Mouse (Mus musculus): Measurements from ENCODE around the gene Mcts2. TPM values are rescaled to one million over a fixed set of nuclear protein-coding genes. Genes with fewer than 3 reads are reported as not detected.
"Not testable (repeated sequence)": the region's sequence is repeated elsewhere in the genome, so short reads cannot be mapped to it uniquely, and the experiment has no call there.

The Mcts2 gene
- polyA plus RNA-seq, 1 experiment from 2014 or later: 25.6 TPM

DNA sequence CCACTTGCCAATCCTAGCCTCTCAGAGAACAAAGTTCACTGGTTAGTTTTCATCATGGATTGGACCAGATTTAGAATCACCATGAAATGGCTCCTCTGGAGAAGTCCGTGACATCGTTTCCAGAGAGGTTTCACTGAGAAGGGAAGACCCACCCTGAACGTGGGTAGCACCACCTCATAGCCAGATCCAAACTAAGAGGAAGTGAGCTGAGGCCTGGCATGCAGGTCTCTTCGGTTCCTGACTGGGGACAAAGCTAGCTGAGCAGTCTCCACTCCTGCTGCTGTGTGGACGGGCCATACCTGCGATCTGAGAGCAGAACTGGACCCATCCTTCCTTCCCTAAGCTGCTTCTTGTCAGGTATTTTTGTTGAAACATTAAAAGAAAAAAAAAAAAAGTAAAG, 25.7 kb upstream of the Mcts2 start:
- no peak overlapping the region for H3K4me3 ChIP-seq (ENCODE audit: control insufficient read depth in 1 of 2, insufficient read depth in 1 of 2, low read depth in 1 of 2, low read length in 2 of 2)
- H3K4me1 ChIP-seq (ENCODE audit: control insufficient read depth in 2 of 2, insufficient read depth in 2 of 2, low read length in 2 of 2): no peaks in the 10 kb centered on the region
- H3K4me2 ChIP-seq (ENCODE audit: low read length): no peak overlapping the region
- no peak overlapping the region for H3K9ac ChIP-seq (ENCODE audit: low read length)
- H3K9me3 ChIP-seq (ENCODE audit: control insufficient read depth, low read length): no peaks in the 10 kb centered on the region
- ATAC-seq (ENCODE audit: insufficient number of reproducible peaks, insufficient read depth, low FRiP score, low read depth): no peak
- 65% methylated on average over 6 of the region's 6 CpGs for WGBS
- no peak overlapping the region for H3K27ac ChIP-seq (replicated peaks in 1 of 2; ENCODE audit: control insufficient read depth in 1 of 2, insufficient read depth in 1 of 2, low read depth in 2 of 2, low read length in 2 of 2)
- no peaks in the 10 kb centered on the region for H3K36me3 ChIP-seq (ENCODE audit: control insufficient read depth, insufficient read depth, low read length)
- H3K27me3 ChIP-seq (ENCODE audit: control insufficient read depth, insufficient read depth, low read length): no peaks in the 10 kb centered on the region

DNA sequence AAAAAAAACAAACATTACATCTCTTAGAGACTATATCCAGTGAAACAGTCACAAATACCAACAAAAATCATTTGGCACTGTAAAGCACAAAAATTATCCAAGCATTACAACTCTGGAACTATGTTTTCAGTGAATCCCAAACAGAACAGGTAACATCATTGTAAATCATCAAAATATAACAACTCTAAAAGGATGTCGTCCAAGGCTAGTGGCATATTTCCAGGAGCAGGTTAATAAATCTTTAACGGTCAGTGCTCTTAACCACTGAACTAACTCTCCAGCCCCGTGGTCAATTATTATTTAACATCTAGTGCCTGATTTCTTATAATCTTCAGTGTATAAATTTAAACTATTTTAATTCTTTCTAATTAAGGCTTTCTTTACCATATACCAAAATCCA, 20.6 kb upstream of the Mcts2 start:
- H3K4me3 ChIP-seq (ENCODE audit: control insufficient read depth in 1 of 2, insufficient read depth in 1 of 2, low read depth in 1 of 2, low read length in 2 of 2); H3K27me3 ChIP-seq (ENCODE audit: control insufficient read depth, insufficient read depth, low read length); H3K9me3 ChIP-seq (ENCODE audit: control insufficient read depth, low read length); H3K4me2 ChIP-seq (ENCODE audit: low read length); H3K9ac ChIP-seq (ENCODE audit: low read length); H3K27ac ChIP-seq (replicated peaks in 1 of 2; ENCODE audit: control insufficient read depth in 1 of 2, insufficient read depth in 1 of 2, low read depth in 2 of 2, low read length in 2 of 2); H3K36me3 ChIP-seq (ENCODE audit: control insufficient read depth, insufficient read depth, low read length); ATAC-seq (ENCODE audit: insufficient number of reproducible peaks, insufficient read depth, low FRiP score, low read depth): not testable (repeated sequence)
- H3K4me1 ChIP-seq (ENCODE audit: control insufficient read depth in 2 of 2, insufficient read depth in 2 of 2, low read length in 2 of 2): peaks cover 5 to 12% of the 10 kb centered on the region in 2 experiments
- 78% methylated on average over 3 of the region's 3 CpGs for WGBS

DNA sequence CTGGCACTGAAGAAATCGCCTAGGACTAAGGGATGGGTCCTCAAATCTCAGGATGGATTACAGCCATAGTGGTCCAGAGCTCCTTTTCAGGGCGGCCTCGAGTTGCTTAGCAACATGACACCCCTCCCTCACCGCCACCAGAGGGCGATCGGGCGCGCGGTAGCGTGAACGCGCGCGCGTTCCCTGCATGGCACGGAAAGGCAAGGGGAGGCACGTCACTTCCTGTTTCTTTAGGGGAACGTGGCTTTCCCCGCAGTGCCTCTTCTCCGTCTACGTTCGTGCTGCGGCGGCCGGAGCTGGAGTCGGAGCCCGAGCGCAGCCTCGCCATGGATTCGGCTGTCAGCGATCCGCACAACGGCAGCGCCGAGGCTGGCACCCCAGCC, 17.6 kb upstream of the Mcts2 start, which contains the start of gene H13:
H13 (plus strand) TSS at position 206 of the 383 bp plus-strand sequence.
- Histone ChIP-seq H3K4me2 (ENCODE audit: low read length) (peak within 1 kb of the TSS; percentile 89), H3K27me3 (ENCODE audit: control insufficient read depth, insufficient read depth, low read length) (no peaks in the 10 kb centered on the region), H3K27ac (replicated peaks in 1 of 2; ENCODE audit: control insufficient read depth in 1 of 2, insufficient read depth in 1 of 2, low read depth in 2 of 2, low read length in 2 of 2) (peak within 1 kb of the TSS; percentile 88 to 92), H3K9ac (ENCODE audit: low read length) (peak within 1 kb of the TSS; percentile 97), H3K4me1 (ENCODE audit: control insufficient read depth in 2 of 2, insufficient read depth in 2 of 2, low read length in 2 of 2) (peaks cover 15 to 30% of the 10 kb centered on the region in 2 experiments), H3K36me3 (ENCODE audit: control insufficient read depth, insufficient read depth, low read length) (peaks cover 20% of the 10 kb centered on the region), H3K4me3 (ENCODE audit: control insufficient read depth in 1 of 2, insufficient read depth in 1 of 2, low read depth in 1 of 2, low read length in 2 of 2) (peak within 1 kb of the TSS; percentile 84 to 99), H3K9me3 (ENCODE audit: control insufficient read depth, low read length) (no peaks in the 10 kb centered on the region)
- ATAC-seq (ENCODE audit: insufficient number of reproducible peaks, insufficient read depth, low FRiP score, low read depth): peak; percentile 77
- 0% methylated on average over 35 of the region's 35 CpGs for WGBS

DNA sequence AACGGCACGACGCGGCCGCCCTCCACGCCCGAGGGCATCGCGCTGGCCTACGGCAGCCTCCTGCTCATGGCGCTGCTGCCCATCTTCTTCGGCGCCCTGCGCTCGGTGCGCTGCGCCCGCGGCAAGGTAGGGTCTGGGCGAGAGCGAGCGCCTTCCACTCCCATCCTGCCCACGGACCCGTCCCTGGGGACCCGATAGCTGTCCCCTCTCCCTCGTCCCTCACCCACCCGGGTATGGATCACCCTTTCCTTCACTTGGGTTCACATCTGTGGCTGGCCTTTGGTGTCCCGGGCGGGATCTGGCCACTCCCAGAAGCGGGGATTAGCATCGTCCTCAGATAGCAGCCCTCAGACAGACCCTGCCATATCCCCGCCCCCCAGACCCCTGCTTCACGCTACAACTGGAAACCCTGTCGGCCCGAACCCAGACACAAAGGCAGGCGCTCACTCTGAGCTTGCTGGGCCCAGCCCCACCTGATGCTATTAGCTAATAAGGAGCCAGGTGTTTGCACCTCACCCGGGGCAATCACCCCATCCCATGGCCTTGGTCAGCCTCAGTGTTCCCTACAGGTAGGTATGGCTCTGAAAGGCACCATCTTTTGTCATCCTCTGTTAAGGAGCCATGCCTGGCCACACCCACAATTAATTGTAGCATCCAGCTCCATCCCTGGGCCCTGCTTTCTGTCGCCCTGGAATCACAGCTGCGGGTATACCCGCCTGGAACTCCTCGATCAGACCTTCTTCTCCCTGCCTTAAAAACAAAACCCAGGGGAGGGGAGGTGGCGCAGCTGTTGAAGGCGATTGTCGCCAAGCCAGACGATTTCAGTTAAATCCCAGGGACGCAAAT, 17.0 kb upstream of the Mcts2 start:
- Histone ChIP-seq H3K27ac (replicated peaks in 1 of 2; ENCODE audit: control insufficient read depth in 1 of 2, insufficient read depth in 1 of 2, low read depth in 2 of 2, low read length in 2 of 2) (peak overlapping the region; percentile 88 to 92), H3K27me3 (ENCODE audit: control insufficient read depth, insufficient read depth, low read length) (no peaks in the 10 kb centered on the region), H3K4me2 (ENCODE audit: low read length) (peak overlapping the region; percentile 89), H3K4me1 (ENCODE audit: control insufficient read depth in 2 of 2, insufficient read depth in 2 of 2, low read length in 2 of 2) (peaks cover 15 to 35% of the 10 kb centered on the region in 2 experiments), H3K4me3 (ENCODE audit: control insufficient read depth in 1 of 2, insufficient read depth in 1 of 2, low read depth in 1 of 2, low read length in 2 of 2) (peak overlapping the region; percentile 84 to 99), H3K9me3 (ENCODE audit: control insufficient read depth, low read length) (no peaks in the 10 kb centered on the region), H3K36me3 (ENCODE audit: control insufficient read depth, insufficient read depth, low read length) (peaks cover 25% of the 10 kb centered on the region), H3K9ac (ENCODE audit: low read length) (peak overlapping the region; percentile 97)
- WGBS: 1% methylated on average over 46 of the region's 46 CpGs
- ATAC-seq (ENCODE audit: insufficient number of reproducible peaks, insufficient read depth, low FRiP score, low read depth): peak; percentile 43; the same call in 1 of the 2 replicates

DNA sequence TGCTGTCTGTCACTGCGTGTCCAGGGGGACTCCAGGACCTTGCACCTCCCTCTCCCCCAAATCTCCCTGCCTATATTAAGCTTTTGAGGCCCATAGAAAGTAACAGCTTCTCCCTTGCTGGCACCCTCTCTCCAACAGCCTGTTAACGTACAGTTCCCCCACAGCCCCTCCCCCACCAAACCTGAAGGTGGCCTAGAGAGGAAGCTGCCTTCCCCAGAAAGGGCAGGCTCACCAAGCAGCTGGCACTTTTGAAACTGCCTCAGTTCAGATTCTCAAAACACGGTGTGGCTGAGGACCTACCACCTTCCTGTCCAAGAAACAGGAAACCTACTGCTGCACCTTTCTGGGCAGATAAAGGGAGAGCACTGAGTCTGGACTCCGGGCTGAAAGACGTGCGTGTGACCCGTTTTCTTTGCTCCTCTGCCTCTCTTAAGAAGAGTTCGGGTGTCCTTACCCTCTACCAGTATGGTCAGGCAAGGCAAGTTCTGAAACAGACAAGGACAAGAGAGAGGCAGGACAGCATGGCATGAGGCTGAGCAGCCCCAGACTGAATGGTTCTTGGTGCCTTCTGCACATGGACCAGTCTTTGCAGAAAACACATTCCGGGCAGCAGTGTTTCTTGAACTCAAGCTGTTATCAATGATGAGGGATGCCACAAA, 15.7 kb upstream of the Mcts2 start:
- 0 out of 4 replicates have a peak overlapping the region, but pooled peaks of 1 of the 2 experiments have one; percentile 92 for H3K27ac ChIP-seq (replicated peaks in 1 of 2; ENCODE audit: control insufficient read depth in 1 of 2, insufficient read depth in 1 of 2, low read depth in 2 of 2, low read length in 2 of 2)
- peaks cover 15 to 39% of the 10 kb centered on the region in 2 experiments for H3K4me1 ChIP-seq (ENCODE audit: control insufficient read depth in 2 of 2, insufficient read depth in 2 of 2, low read length in 2 of 2)
- no peak for ATAC-seq (ENCODE audit: insufficient number of reproducible peaks, insufficient read depth, low FRiP score, low read depth)
- H3K4me2 ChIP-seq (ENCODE audit: low read length): peak overlapping the region; percentile 89
- WGBS: 50% methylated on average over 9 of the region's 9 CpGs
- no peaks in the 10 kb centered on the region for H3K27me3 ChIP-seq (ENCODE audit: control insufficient read depth, insufficient read depth, low read length)
- peak overlapping the region; percentile 84 to 99 for H3K4me3 ChIP-seq (ENCODE audit: control insufficient read depth in 1 of 2, insufficient read depth in 1 of 2, low read depth in 1 of 2, low read length in 2 of 2)
- H3K9me3 ChIP-seq (ENCODE audit: control insufficient read depth, low read length): no peaks in the 10 kb centered on the region
- H3K9ac ChIP-seq (ENCODE audit: low read length): peak overlapping the region; percentile 97
- peaks cover 37% of the 10 kb centered on the region for H3K36me3 ChIP-seq (ENCODE audit: control insufficient read depth, insufficient read depth, low read length)

DNA sequence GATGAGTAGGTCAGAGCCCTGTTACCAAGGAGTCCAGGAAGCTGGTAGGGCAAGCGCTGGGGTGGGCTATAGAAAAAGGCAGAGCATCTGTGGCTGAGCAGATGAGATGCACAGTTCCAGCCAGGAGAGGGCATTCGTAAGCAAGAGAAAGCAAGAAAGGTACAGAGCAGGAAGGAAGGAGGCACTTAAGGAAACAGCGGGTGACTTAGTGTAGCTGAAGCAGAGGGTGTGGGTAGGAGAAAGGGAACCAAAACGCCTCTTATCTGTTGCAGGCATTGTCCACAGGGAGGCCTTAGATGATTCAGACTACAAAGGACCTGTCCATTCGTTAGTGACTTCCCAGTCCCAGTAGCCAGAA, 15.2 kb upstream of the Mcts2 start:
- 24% methylated on average over 5 of the region's 5 CpGs for WGBS
- peaks cover 42% of the 10 kb centered on the region for H3K36me3 ChIP-seq (ENCODE audit: control insufficient read depth, insufficient read depth, low read length)
- H3K4me2 ChIP-seq (ENCODE audit: low read length): peak overlapping the region; percentile 89
- no peaks in the 10 kb centered on the region for H3K9me3 ChIP-seq (ENCODE audit: control insufficient read depth, low read length)
- H3K27me3 ChIP-seq (ENCODE audit: control insufficient read depth, insufficient read depth, low read length): no peaks in the 10 kb centered on the region
- peak overlapping the region; percentile 97 for H3K9ac ChIP-seq (ENCODE audit: low read length)
- H3K4me3 ChIP-seq (ENCODE audit: control insufficient read depth in 1 of 2, insufficient read depth in 1 of 2, low read depth in 1 of 2, low read length in 2 of 2): peak overlapping the region; percentile 84 to 99
- ATAC-seq (ENCODE audit: insufficient number of reproducible peaks, insufficient read depth, low FRiP score, low read depth): no peak
- H3K4me1 ChIP-seq (ENCODE audit: control insufficient read depth in 2 of 2, insufficient read depth in 2 of 2, low read length in 2 of 2): peaks cover 15 to 39% of the 10 kb centered on the region in 2 experiments
- H3K27ac ChIP-seq (replicated peaks in 1 of 2; ENCODE audit: control insufficient read depth in 1 of 2, insufficient read depth in 1 of 2, low read depth in 2 of 2, low read length in 2 of 2): peak overlapping the region in 1 of 2 experiments; percentile 16; a peak in 1 of 4 replicates

DNA sequence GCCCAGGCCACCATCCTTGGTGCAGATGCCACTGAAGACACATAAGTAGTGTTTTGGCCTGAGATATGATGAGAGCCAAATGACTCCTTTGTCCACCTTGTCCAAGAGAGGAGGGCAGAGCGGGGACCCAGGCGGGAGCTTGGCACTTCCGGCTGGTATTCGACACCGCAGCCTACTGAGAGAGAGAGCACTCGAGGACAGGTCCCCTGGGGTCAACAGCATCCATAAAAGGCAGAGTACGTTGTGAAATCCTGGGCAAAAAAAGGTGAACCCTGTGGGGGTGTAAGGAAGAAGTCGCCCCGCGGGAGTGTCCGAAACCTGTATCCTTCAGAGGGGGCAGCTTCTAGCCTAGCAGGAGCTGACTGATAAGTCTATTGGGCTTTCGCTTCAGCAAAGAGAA, 14.7 kb upstream of the Mcts2 start:
- H3K9ac ChIP-seq (ENCODE audit: low read length): peak overlapping the region; percentile 97; the same call in 1 of the 2 replicates
- no peaks in the 10 kb centered on the region for H3K27me3 ChIP-seq (ENCODE audit: control insufficient read depth, insufficient read depth, low read length)
- H3K4me2 ChIP-seq (ENCODE audit: low read length): peak overlapping the region; percentile 89
- no peaks in the 10 kb centered on the region for H3K9me3 ChIP-seq (ENCODE audit: control insufficient read depth, low read length)
- WGBS: 84% methylated on average over 12 of the region's 12 CpGs
- H3K27ac ChIP-seq (replicated peaks in 1 of 2; ENCODE audit: control insufficient read depth in 1 of 2, insufficient read depth in 1 of 2, low read depth in 2 of 2, low read length in 2 of 2): peak overlapping the region in 1 of 2 experiments; percentile 16; a peak in 1 of 4 replicates
- peaks cover 15 to 39% of the 10 kb centered on the region in 2 experiments for H3K4me1 ChIP-seq (ENCODE audit: control insufficient read depth in 2 of 2, insufficient read depth in 2 of 2, low read length in 2 of 2)
- H3K36me3 ChIP-seq (ENCODE audit: control insufficient read depth, insufficient read depth, low read length): peaks cover 48% of the 10 kb centered on the region
- H3K4me3 ChIP-seq (ENCODE audit: control insufficient read depth in 1 of 2, insufficient read depth in 1 of 2, low read depth in 1 of 2, low read length in 2 of 2): peak overlapping the region in 1 of 2 experiments; percentile 99; a peak in 2 of 4 replicates
- no peak for ATAC-seq (ENCODE audit: insufficient number of reproducible peaks, insufficient read depth, low FRiP score, low read depth)

Data from heart, embryonic 14.5 days (tissue).